Mouse (Mus musculus) kidney, adult 2 months (tissue): ENCODE data around the gene Entpd6.

ENCODE experiments used
- CTCF ChIP-seq: fragments of 200-500 bp; conservative IDR thresholded peaks from 2 replicates; pipeline ENCODE4 v1.5.1; 2011; ENCODE audit warnings: low read depth, mild to moderate bottlenecking, control low read depth, low read length, moderate library complexity, mixed read lengths; ENCODE audit not compliant: insufficient read depth, insufficient read length
- POLR2A ChIP-seq: fragments of 200-500 bp; IDR thresholded peaks from one replicate; pipeline ENCODE4 v1.6.1; 2011; ENCODE audit warnings: low read depth, low read length, control low read depth

GRCm38 (mm10) chr2:150750129-150750979 lies 1.5 kb downstream of the Entpd6 start:
- peak; percentile 24; the same call in 1 of the 2 replicates for TF ChIP-seq CTCF
- TF ChIP-seq POLR2A, result no peak
